8 mouse cellular contexts compared by ENCODE assay signal in the genomic region with DNA sequence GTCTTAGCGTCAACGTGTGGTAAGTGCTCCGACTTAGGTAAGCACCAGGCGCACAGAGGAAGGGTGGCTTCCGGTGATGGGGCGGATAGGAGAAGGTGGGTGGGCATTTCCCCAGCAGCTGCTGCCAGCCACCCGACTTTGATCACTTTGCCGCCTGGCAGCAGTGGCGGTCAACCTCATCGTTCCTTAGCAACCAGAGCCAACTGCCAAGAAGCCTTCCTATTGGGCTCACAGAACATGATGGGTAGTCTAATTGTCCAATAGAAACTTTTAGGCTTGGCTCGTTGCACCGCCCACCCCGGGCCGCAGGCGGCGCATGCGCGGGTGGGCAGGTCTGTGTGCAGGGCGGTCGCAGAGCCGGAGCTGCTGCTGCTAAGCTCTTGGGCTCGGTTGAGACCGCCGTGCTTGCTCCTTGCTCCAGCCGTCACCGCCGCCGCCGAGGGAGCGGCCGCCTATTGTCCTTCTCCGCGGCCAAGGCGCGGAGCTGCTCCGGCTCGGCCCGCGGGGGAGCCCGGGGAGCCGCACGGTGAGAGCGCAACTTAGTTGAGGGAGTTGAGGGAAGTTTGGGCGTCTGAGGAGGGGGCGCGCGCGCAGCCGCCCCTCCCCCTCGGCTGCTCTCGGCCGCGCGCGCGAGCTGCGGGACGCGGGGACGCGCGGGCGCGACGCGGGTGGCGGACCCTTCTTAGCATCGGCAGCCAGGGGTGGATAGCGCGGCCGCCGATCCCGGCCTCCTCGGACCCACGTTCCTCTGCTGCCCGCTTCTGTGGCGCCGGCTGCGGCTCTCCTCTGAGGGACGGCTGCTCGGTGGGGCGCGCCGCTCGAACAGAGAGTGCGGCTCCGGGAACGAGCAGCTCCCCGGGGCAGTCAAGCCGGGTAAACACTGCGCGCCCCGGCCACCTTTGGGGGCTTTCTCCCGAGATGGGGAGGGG. TPM values are rescaled to one million over a fixed set of nuclear protein-coding genes. Genes with fewer than 3 reads are reported as not detected.
DNase-seq lines count a peak whose midpoint lies in the region; ATAC-seq lines count a peak whose summit lies in the region.

Akap13 (plus strand) TSS at position 312 of the 929 bp plus-strand sequence.

- H3K27ac ChIP-seq in forebrain, embryonic 14.5 days (ENCODE audit: low read depth, low read length): peak within 1 kb of the TSS; percentile 94
- H3K27ac ChIP-seq in neural tube, embryonic 15.5 days (replicated peaks): peak within 1 kb of the TSS; percentile 96

- peaks cover 6% of the 10 kb centered on the region; the same call in 1 of the 2 replicates for H3K4me1 ChIP-seq in forebrain, embryonic 14.5 days (ENCODE audit: control insufficient read depth, insufficient read depth, low read length)
- H3K4me1 ChIP-seq in neural tube, embryonic 15.5 days: peaks cover 11% of the 10 kb centered on the region

- peak within 1 kb of the TSS; percentile 83 for H3K4me2 ChIP-seq in forebrain, embryonic 14.5 days (ENCODE audit: low read length)
- H3K4me2 ChIP-seq in neural tube, embryonic 15.5 days: peak within 1 kb of the TSS; percentile 81

- under 1% methylated on average over 81 of the region's 94 CpGs for WGBS in forebrain, embryonic 14.5 days
- under 1% methylated on average over 68 of the region's 94 CpGs for WGBS in neural tube, embryonic 15.5 days

- ATAC-seq in forebrain, embryonic 14.5 days: peak; percentile 99
- peak; percentile 100 for ATAC-seq in neural tube, embryonic 15.5 days (ENCODE audit: low FRiP score)

- DNase-seq in ES-CJ7 (ENCODE audit: low read depth, low spot score): peak; percentile 96
- DNase-seq in cerebellum, adult 11 months: peak; percentile 96
- DNase-seq in forebrain, embryonic 14.5 days (ENCODE audit: low spot score): peak; percentile 99
- peak; percentile 97 to 99 for DNase-seq in heart, postnatal 14 days
- peak; percentile 98 for DNase-seq in layer of hippocampus, adult 11-12 months (ENCODE audit: low spot score)
- peak; percentile 98 for DNase-seq in lung, adult 18-20 months
- peak; percentile 96 for DNase-seq in testis, postnatal 14 days (ENCODE audit: low spot score)

- H3K4me3 ChIP-seq in forebrain, embryonic 14.5 days (ENCODE audit: low read depth, low read length): peak within 1 kb of the TSS; percentile 85
- peak within 1 kb of the TSS; percentile 97 for H3K4me3 ChIP-seq in neural tube, embryonic 15.5 days (replicated peaks)

- 0 out of 2 replicates have a peak, but pooled peaks cover 2% of the 10 kb centered on the region for H3K27me3 ChIP-seq in forebrain, embryonic 14.5 days (replicated peaks; ENCODE audit: control insufficient read depth, insufficient read depth, low read length)
- H3K27me3 ChIP-seq in neural tube, embryonic 15.5 days (replicated peaks): no peaks in the 10 kb centered on the region

- H3K9me3 ChIP-seq in forebrain, embryonic 14.5 days (replicated peaks; ENCODE audit: control insufficient read depth, low read length): no peaks in the 10 kb centered on the region
- no peaks in the 10 kb centered on the region for H3K9me3 ChIP-seq in neural tube, embryonic 15.5 days (replicated peaks)

- no peaks in the 10 kb centered on the region for H3K36me3 ChIP-seq in forebrain, embryonic 14.5 days (ENCODE audit: control insufficient read depth, insufficient read depth, low read length)
- H3K36me3 ChIP-seq in neural tube, embryonic 15.5 days: no peaks in the 10 kb centered on the region

- intact Hi-C loops in heart, postnatal 14 days (cut with DNase I): loop anchor here (1.0 to 5.0 kb wide), 4 partner anchors 58 to 157 kb away; no protein-coding TSS in a partner anchor

- H3K9ac ChIP-seq in forebrain, embryonic 14.5 days (ENCODE audit: low read length): peak within 1 kb of the TSS; percentile 83
- peak within 1 kb of the TSS; percentile 72 for H3K9ac ChIP-seq in neural tube, embryonic 15.5 days (replicated peaks)

RNA-seq across cellular contexts. Expression of gene Akap13, which starts in this region (rescaled TPM):
- 9.8 and 14.2 TPM in 2 replicates for polyA plus RNA-seq in forebrain, embryonic 14.5 days (2014; fragmentation: Nextera tagmentation; extraction: Ambion mirVana)
- total RNA-seq in heart, postnatal 14 days (2021): 10 to 100 TPM; 76.2 to 80.5 TPM
- 14.3 and 22.0 TPM in 2 replicates for polyA plus RNA-seq in neural tube, embryonic 15.5 days (2015; fragmentation: Nextera tagmentation; extraction: Ambion mirVana)

Comparison
In these comparisons a context has a peak if more than half of its experiments do, and no peak if none do; other contexts are left out.
1. Peak in every context shown above with its lines: DNase-seq, ATAC-seq, H3K4me3 ChIP-seq and H3K27ac ChIP-seq.